In genomic region chr7:123964559-123965142, GRCm38 (mm10) we compare ENCODE assay signal across 11 mouse cellular contexts. TPM values are rescaled to one million over a fixed set of nuclear protein-coding genes. Genes with fewer than 3 reads are reported as not detected.
DNase-seq lines count a peak whose midpoint lies in the region; ATAC-seq and TF ChIP-seq lines count a peak whose summit lies in the region.
"Had no signal": no experiment of that assay in that cellular context is flagged by ENCODE, and none has a peak within 500 bp of the region (broad histone marks: within the 10 kb centered on the region; RNA-seq: fewer than 3 reads in every experiment).

No protein-coding gene starts in this region.

- ATAC-seq in heart, postnatal 0 days (ENCODE audit: insufficient read depth, low read depth): no peak
- ATAC-seq in hindbrain, embryonic 12.5 days (ENCODE audit: low FRiP score): peak; percentile 63

- TF ChIP-seq EP300 in heart, postnatal 0 days (IDR thresholded peaks at IDR 0.05; ENCODE audit: low read depth): no peak

- H3K27me3 ChIP-seq in heart, postnatal 0 days (ENCODE audit: control insufficient read depth, insufficient read depth, low read length): no peaks in the 10 kb centered on the region
- H3K27me3 ChIP-seq in testis, adult 2 months (ENCODE audit: control insufficient read depth, insufficient read depth, low read length): no peaks in the 10 kb centered on the region
- H3K27me3 ChIP-seq in hindbrain, embryonic 12.5 days: no peaks in the 10 kb centered on the region
- H3K27me3 ChIP-seq: limb, embryonic 15.5 days had no signal

- 0 out of 2 replicates have a peak, but pooled peaks cover 8% of the 10 kb centered on the region for H3K9me3 ChIP-seq in heart, postnatal 0 days (replicated peaks; ENCODE audit: control insufficient read depth, low read length)
- peaks cover 8% of the 10 kb centered on the region for H3K9me3 ChIP-seq in hindbrain, embryonic 12.5 days (replicated peaks)
- H3K9me3 ChIP-seq: embryonic facial prominence, embryonic 15.5 days; limb, embryonic 15.5 days had no signal

- DNase-seq in heart, postnatal 0 days (ENCODE audit: low spot score): no peak
- no peak for DNase-seq in heart, postnatal 4 days
- DNase-seq in testis, postnatal 10 days (ENCODE audit: low spot score): no peak
- no peak for DNase-seq in urinary bladder, postnatal 25 days (ENCODE audit: low spot score)
- DNase-seq in left cerebral cortex, postnatal 36 days (ENCODE audit: low spot score in 2 of 2): no peak
- DNase-seq in cerebellum, adult 9-11 months: no peak
- DNase-seq: thymus, postnatal 4 days had no signal

- no peak overlapping the region for H3K4me2 ChIP-seq in heart, postnatal 0 days (ENCODE audit: low read depth, low read length)
- H3K4me2 ChIP-seq in hindbrain, embryonic 12.5 days (replicated peaks): no peak overlapping the region
- H3K4me2 ChIP-seq: embryonic facial prominence, embryonic 15.5 days; limb, embryonic 15.5 days had no signal

- TF ChIP-seq CTCF in heart, postnatal 0 days (IDR thresholded peaks at IDR 0.05; ENCODE audit: low read depth): peak; percentile 21; the same call in 1 of the 2 replicates
- peak; percentile 36; the same call in 1 of the 2 replicates for TF ChIP-seq CTCF in testis, adult 2 months (IDR thresholded peaks at IDR 0.05; ENCODE audit: control insufficient read depth, insufficient read depth, insufficient replicate concordance, low read depth, low read length)

- H3K36me3 ChIP-seq in heart, postnatal 0 days (replicated peaks; ENCODE audit: control insufficient read depth, insufficient read depth, low read length): no peaks in the 10 kb centered on the region
- no peaks in the 10 kb centered on the region for H3K36me3 ChIP-seq in testis, adult 2 months (ENCODE audit: control insufficient read depth, insufficient read depth, low read length)
- no peaks in the 10 kb centered on the region for H3K36me3 ChIP-seq in hindbrain, embryonic 12.5 days
- H3K36me3 ChIP-seq: embryonic facial prominence, embryonic 15.5 days; limb, embryonic 15.5 days had no signal

- WGBS in heart, postnatal 0 days: 48% methylated on average over 10 of the region's 10 CpGs
- WGBS in hindbrain, embryonic 12.5 days: 51% methylated on average over 10 of the region's 10 CpGs

- H3K4me3 ChIP-seq in heart, postnatal 0 days (ENCODE audit: low read depth, low read length): no peak overlapping the region
- no peak overlapping the region for H3K4me3 ChIP-seq in testis, adult 2 months (ENCODE audit: control insufficient read depth, low read depth, low read length)
- no peak overlapping the region for H3K4me3 ChIP-seq in hindbrain, embryonic 12.5 days
- H3K4me3 ChIP-seq: embryonic facial prominence, embryonic 15.5 days; limb, embryonic 15.5 days had no signal

- H3K27ac ChIP-seq in heart, postnatal 0 days (ENCODE audit: low read depth): no peak overlapping the region
- H3K27ac ChIP-seq in testis, adult 2 months (ENCODE audit: control insufficient read depth, insufficient read depth, low read depth, low read length): no peak overlapping the region
- no peak overlapping the region for H3K27ac ChIP-seq in hindbrain, embryonic 12.5 days
- H3K27ac ChIP-seq: embryonic facial prominence, embryonic 15.5 days; limb, embryonic 15.5 days had no signal

- no peaks in the 10 kb centered on the region for H3K4me1 ChIP-seq in heart, postnatal 0 days (ENCODE audit: control insufficient read depth, insufficient read depth)
- no peaks in the 10 kb centered on the region; the same call in 1 of the 2 replicates for H3K4me1 ChIP-seq in testis, adult 2 months (ENCODE audit: control insufficient read depth, insufficient read depth, low read length)
- no peaks in the 10 kb centered on the region for H3K4me1 ChIP-seq in hindbrain, embryonic 12.5 days
- H3K4me1 ChIP-seq: embryonic facial prominence, embryonic 15.5 days; limb, embryonic 15.5 days had no signal

- intact Hi-C loops in left cerebral cortex, postnatal 36 days (cut with DNase I): loop anchor here (5.0 to 10.0 kb wide), 2 partner anchors 440 to 1428 kb away; no protein-coding TSS in a partner anchor

- no peak overlapping the region for H3K9ac ChIP-seq in heart, postnatal 0 days (replicated peaks; ENCODE audit: low read depth, low read length)
- H3K9ac ChIP-seq in hindbrain, embryonic 12.5 days: no peak overlapping the region
- H3K9ac ChIP-seq: embryonic facial prominence, embryonic 15.5 days; limb, embryonic 15.5 days had no signal

- TF ChIP-seq POLR2A in testis, adult 2 months (IDR thresholded peaks at IDR 0.05; ENCODE audit: control insufficient read depth, low read depth, low read length): no peak

RNA-seq across cellular contexts. Expression of gene Hs3st4, which starts 18.0 kb away (rescaled TPM):
- total RNA-seq in heart, postnatal 0 days (2014; rRNA removed; ENCODE audit: low replicate concordance): 0.34 and 1.6 TPM in 2 replicates
- 0.45 and 0.52 TPM in 2 replicates for polyA plus RNA-seq in heart, postnatal 0 days (2015; fragmentation: Nextera tagmentation; extraction: Ambion mirVana)
- total RNA-seq in heart, postnatal 4 days (2021): under 1 TPM; 0.11 to 0.21 TPM
- 2.3 and 2.4 TPM in 2 replicates for polyA plus RNA-seq in testis, adult 2 months (2012; rRNA removed)
- polyA plus RNA-seq in hindbrain, embryonic 12.5 days (2016; fragmentation: Nextera tagmentation; extraction: Ambion mirVana): 1.8 and 2.5 TPM in 2 replicates
- total RNA-seq in left cerebral cortex, postnatal 36 days (2021): 10 to 100 TPM; 50.7 to 62.8 TPM

Comparison
In these comparisons a context has a peak if more than half of its experiments do, and no peak if none do; other contexts are left out.
1. RNA of gene Hs3st4, which starts 18.0 kb away (total RNA-seq): 50.7 to 62.8 TPM in left cerebral cortex, postnatal 36 days; 0.34 to 1.6 TPM in heart, postnatal 0 days and 0.11 to 0.21 TPM in heart, postnatal 4 days; every median in the first group is over 10 times any median in the second.